Mouse (Mus musculus) CD4-positive naive resting alpha-beta T cell, adult 76 days (primary cell): ENCODE measurements around the gene Capn10. TPM values are rescaled to one million over a fixed set of nuclear protein-coding genes. Genes with fewer than 3 reads are reported as not detected.

Source experiments
- total RNA-seq: library from RNA; stranded (reverse); gene quantifications from one replicate; pipeline ENCODE4 v1.2.4, GENCODE M21; 2023

The Capn10 gene
- total RNA-seq = 13.0 TPM

DNA sequence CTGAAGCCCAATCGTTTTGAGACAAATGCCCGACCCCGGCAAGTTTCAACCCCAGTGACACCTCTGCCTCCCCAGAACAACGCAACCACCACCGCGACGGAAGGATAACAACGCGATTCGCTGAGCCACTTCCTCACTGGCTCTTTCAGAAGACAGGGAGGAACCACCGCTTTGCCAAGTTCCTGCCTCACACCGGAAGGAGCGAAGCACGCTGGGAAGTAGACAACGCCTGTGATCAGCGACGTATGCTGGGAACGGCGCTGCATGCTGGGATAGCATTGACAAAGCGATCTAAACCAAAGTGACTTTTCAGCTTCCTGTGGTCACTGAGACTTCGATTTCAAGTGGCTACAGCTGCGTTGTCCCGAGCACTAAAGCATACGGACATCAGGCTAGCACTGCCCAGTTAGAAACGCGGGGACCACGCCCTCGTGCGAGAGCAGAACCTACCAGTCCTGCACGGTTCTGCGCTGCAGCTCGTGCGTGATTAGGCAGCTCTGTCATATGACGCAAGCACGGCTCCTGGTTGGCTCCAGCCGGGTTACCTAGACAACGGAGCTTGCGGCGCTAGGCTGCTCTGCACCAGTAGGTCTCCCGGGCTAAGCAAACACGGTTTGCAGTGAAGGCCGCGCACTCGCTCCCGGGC is at the start of gene Capn10:
Capn10 (plus strand) TSS at position 195 of the 646 bp plus-strand sequence.

DNA sequence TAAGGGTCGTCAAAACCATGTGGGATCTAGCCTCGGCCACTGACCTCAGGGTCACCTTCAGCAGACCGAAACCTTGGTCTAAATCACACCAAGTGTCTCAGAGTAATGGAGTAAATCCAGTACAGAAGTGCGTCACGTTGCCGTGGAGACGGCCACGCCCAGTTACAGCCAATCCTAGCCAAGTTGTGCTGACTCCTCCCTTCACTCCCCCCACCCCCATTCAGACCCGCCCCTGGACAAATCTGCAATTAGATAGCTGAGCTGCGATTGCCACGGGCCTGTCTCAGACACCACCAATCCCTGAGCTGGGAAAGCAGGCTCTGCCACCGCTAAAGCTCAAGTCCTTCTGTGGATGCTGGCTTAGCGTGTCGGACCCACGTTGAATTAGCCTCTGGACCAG is 31.4 kb upstream of the Capn10 start, which contains the start of gene Ankmy1:
Ankmy1 (minus strand) TSS at position 121 of the 400 bp plus-strand sequence.

GRCm38 (mm10) chr1:92906779-92907631 is 27.2 kb upstream of the Capn10 start, which contains the start of gene Dusp28:
Gene Dusp28, plus strand, starts transcription at chr1:92906981.

DNA sequence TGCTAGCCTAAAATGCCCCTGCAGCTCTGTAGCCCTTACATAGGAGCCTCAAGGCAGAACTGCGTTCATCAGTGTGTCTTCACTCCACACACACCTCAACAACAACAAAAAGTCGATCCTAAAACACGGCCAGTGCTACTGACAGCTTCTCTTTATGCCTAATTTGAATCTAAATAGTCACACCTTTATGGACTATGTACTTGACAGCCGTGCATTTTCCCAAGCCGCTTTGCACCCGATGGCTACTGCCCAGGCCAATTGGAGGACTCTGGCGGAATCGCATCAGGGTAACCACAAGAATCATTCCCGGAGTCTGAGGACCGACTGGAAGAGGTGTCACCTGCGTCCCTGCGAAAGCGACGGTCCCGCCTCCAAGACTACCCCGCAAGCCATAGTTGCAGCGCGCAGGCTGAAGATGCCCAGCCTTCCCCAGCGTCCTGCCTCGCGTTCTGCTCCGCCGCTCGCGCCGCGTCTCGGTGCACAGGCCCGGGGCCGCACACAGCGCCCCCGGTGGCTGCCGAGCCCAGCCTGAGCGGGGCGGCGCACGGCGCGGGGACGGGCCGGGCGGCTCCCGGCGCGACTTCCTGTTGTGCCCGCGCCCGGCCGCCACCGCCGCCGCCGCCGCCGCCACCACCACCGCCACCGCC is 23.8 kb upstream of the Capn10 start, which contains the start of gene Rnpepl1:
Rnpepl1 (plus strand) TSS at position 545 of the 647 bp plus-strand sequence.

DNA sequence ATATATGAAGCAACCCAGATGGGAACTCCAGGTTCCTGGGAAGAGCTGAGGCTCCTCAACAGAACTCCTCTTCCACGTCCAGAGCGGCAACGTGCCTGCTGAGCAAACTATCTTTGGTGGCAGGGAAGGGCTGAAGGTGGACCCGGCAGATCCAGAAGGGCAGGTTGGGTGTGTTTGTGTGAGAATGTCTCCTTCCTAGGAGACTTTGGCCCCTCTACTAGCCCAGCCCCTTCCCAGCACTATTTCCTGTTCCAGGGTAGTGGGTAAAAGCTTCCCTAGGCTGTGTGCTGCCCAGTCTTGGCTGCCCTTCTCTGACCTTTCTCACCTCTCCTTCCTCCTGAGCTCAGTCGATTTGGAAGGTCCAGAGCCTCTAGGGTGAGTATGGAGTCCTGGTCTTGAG is 16.4 kb downstream of the Capn10 start, which contains the start of gene Gpr35:
Gpr35 (plus strand) TSS at position 259 of the 400 bp plus-strand sequence.

Other genes with a start within 250 kb of the Capn10 start
- 3.6 TPM for gene Gpc1, start 102.7 kb upstream of the Capn10 start, total RNA-seq
- gene Ankmy1, start 31.5 kb upstream of the Capn10 start, total RNA-seq = 1.6 TPM
- gene Dusp28, start 27.4 kb upstream of the Capn10 start, total RNA-seq = 4.2 TPM
- 83.0 TPM for gene Rnpepl1, start 23.6 kb upstream of the Capn10 start, total RNA-seq
- 0.62 TPM for gene Gpr35, start 16.5 kb downstream of the Capn10 start, total RNA-seq
- not detected for gene Aqp12, start 72.0 kb downstream of the Capn10 start, total RNA-seq
- not detected for gene Kif1a, start 167.6 kb downstream of the Capn10 start, total RNA-seq
- gene Agxt, start 200.9 kb downstream of the Capn10 start, total RNA-seq = not detected
- not detected for gene 2310007B03Rik, start 226.6 kb downstream of the Capn10 start, total RNA-seq
- gene Crocc2, start 234.3 kb downstream of the Capn10 start, total RNA-seq = not detected